Mouse (Mus musculus) cerebellum, adult 18-20 months (tissue): ENCODE results near the gene Nfatc2.

ENCODE experiments used
- DNase-seq, 2 experiments: peaks; one replicate each; pipeline ENCODE4 v3.0.0; 2021

The Nfatc2 gene

GRCm38 (mm10) chr2:168601491-168602386, at the start of gene Nfatc2:
Gene Nfatc2 (minus strand): TSS chr2:168601657.
- peak; percentile 41 to 72 for DNase-seq

DNA sequence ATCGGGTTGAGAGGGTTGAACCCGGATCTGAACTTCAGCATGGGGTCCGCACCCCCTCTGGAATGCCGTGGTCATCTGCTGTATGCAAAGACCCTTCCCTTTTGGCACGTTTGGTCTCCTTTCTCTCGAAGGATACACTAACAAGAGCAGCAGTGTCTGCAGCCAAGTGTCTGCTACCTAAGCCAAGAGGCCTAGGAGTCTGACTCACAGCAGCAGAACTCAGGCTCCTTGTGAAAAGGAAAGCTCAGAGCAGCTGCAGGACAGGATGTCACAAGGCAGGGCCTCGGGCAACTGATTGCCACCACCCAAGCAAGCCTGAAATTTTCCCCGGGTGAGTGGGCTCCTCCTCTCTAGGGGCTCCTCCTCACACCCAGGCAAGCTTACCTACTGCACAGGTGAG, 46.7 kb upstream of the Nfatc2 start:
- DNase-seq = no peak

- no peak for DNase-seq
Measured at GRCm38 (mm10) chr2:168644855-168645254, 43.4 kb upstream of the Nfatc2 start.

DNA sequence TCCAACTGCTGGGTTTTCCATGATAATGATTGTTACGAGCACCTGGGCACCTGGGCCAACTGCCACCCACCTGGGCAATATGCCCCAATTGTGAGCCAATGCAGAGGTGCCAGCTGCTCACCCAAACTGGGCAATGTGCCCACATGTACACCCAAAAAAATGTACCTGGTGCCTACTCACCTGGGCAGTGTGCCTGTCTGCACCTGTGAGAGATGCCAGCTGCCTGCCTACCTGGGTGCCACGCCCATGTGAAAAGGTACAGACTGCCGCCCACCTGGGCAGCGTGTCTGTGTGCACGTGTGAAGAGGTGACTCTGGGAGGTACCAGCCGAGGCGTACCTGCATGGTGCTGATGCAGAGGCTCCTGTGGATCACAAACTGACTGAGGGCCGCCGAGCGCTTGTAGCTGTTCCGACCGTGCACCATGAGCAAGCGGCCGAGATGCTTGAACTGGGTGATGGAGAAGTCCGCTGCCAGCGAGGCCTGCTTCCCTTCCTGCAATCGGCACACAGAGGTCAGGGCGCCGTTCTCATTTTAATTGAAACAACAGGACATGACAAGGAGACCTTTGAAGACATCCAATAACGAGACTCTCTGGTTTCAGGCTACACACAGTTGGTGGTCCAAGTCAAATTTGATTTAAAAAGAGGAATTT, 42.2 kb upstream of the Nfatc2 start:
- DNase-seq = no peak

DNA sequence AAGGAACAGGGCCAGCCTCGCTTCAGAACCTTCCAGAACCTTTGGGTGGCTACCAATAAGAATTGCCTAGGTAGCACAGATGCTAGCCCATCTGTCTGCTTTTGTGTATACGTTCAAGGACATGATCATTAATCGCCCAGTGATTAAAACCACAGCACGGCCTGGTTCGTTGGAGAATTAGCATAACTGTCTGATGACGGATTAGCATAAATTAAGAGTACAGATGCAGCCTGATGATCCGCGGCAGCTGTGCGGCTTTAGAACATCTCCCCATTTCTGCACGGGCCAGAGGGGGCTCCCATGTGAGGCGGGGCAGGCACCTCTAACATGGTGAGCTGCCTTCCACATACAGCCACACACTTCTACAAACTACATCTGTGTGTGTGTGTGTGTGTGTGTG, 40.7 kb upstream of the Nfatc2 start:
- no peak for DNase-seq

GRCm38 (mm10) chr2:168640460-168640859, 39.0 kb upstream of the Nfatc2 start:
- no peak for DNase-seq

DNA sequence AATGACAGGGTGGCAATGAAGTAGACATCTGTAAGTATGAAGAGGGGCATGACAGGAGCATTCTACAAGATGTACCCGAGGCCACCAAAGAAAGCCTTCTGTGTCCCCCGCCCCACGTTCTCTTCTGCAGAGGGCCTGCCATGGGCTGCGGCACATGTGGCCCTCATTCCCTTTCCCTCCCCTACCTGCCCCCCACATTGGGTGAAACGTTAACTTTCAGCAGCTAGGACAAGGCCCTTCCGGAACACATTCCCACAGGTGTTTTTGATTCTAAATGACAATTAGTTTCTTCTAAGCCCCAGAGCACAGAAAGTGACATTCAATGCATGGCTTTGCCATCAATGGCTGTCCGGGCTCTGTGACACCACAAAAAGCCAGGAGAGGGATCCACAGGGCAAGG, 33.4 kb upstream of the Nfatc2 start:
- DNase-seq = no peak

DNA sequence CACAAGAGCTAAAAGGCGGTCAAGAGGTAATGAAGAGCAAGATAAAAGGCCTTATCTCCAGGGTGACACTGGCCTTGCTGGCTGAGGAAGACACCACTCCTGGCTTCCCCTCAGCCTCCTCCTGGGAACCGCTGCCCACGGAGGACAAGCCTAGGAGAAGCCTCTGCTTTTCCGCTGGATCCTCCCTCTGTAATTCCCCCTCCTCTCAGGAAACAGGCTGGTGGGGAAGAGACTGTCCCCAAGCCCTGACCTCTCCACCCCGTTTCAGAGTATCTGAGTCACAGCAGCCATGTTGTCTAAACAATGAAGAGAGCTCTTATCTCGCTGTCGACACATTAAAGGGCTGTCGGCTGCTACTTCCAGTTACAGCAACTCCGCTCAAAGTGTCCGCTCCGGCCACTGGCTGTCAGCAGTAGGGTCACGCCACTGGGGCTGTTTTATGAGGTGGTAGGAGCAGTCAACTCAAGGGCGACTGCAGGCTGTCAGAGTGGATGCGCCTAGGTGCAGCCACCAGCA, 31.9 kb upstream of the Nfatc2 start:
- no peak for DNase-seq

DNA sequence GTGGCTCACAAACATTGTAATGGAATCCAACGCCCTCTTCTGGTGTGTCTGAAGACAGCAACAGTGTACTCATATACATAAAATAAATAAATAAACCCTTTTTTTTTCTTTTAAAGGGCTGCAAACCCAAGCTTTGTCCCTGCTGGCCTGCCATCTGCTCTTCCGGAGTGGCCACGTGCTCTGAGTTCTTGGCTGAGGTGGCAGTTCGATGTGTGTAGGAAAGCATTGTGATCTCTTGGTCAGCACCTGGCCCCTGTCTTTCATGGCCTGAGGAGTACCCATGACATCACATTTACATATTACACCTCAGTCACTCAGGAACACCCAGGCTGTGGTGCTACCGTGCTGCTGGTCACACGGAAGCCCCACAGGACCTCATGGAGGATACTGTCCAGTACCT, 31.1 kb upstream of the Nfatc2 start:
- no peak for DNase-seq

DNA sequence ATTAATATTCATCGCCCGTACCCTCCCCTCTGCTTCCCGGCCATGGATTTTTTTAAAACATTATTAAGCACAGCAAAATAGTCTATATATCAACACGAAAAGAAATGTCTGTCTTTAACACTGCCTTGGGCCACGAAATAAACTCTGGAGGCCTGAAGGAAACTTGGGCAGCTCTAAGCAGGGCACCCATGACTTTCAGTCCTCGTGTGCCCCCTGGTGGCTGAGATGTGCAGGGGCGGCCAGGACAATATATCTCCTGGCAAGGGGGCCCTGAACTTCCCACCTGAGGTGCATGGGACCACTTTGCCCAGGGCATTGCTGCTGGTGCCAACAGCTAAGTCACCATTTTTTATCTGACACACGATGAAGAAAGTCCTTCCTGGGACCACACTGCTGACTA, 27.3 kb upstream of the Nfatc2 start:
- peak; percentile 72 to 83 for DNase-seq

DNA sequence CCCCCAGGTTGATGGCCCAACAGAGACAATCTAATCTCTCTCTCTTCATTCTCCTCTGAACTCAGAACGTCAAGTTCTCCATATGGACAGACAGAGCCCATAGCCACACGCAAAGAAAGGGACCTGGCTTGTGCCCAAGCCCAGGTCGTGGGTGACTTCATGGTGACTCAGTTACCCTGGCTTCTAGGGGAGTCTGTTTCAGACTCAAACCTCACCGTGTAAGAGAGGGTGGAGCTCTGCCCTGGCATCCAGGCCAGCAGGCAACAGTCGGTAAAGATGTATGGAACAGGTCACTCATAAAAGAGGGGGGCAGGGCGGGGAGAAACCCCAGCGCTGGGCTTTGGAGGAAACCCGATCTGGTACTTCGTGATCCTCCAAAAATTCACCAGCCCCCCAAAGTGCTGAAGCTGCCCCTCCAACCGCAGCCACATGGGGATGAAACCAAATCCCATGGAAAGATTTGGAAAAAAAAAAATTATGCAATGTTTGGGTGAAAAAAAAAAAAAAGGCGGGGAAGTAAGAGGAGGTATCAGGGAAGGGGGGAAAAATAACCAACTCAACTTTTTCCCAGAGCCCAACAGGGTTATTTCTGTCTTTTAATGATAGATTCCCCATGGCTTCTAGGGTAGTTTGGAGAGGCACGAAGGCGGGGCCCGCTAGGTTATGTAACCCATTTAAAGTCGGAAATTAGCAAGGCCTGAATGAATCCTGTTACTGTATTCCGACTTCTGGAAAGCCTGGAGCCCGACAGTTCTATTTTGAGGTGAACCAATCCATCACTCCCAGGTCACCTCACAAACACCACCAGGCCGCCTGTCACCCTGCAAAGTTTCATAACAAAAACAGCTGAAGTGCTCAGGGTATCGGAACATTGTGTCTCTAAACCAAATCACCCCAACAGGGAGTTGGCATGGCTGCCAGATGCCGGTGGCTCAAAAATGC, 26.6 kb upstream of the Nfatc2 start:
- peak in 1 of 2 experiments; percentile 22 for DNase-seq

- DNase-seq = no peak
Measured at GRCm38 (mm10) chr2:168626385-168626784, 24.9 kb upstream of the Nfatc2 start.

DNA sequence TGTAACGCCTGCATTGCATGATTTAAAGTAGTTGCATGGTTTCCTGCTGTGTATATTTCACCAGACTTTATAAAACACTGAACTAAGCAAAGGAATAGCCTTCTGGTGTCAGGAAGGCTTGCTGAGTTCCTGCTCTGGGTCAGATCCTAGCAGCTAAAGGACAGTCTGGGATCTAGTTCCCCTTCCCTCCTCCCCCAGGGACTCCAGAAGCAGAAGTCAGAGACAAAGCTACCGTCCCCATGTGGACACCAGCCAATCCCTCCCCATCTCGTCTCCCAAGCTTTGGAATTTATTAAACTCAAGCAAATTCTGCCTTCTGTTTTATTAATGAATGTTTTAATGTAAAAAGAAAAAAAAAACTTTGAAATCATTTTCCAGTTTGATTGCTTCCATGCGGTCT, 23.6 kb upstream of the Nfatc2 start:
- DNase-seq = no peak

DNA sequence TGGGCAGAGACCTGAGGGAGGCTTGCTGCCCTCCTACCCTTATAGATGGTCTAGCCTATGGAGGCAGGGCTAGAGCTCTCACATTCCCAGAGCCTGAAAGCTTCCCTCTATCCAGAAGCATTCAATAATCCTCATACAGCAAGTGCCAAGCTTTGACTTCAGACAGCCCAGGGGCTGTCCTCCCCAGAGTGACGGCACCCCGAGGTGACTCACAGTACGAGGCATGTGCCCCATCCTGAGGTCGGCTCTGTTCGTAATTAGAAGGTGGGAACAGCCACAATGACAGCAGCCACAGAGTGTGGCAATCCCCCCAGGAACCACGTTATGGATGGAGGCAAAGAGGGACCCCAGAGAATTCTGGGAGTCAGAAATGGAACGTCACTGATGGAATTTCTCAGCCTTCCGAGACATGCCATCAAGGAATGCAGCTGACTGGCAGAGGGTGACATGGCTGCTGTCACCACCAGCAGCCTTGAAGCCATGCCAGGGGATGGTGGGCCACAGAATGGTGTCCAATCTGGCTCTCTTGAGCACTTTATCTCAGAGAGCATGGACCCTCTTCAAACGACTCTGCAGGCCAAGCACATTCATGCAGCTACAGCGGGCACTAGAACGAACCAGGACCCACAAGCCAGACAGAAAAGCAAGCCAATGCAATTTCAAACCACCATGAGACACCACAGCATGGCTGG, 19.8 kb upstream of the Nfatc2 start:
- no peak for DNase-seq

DNA sequence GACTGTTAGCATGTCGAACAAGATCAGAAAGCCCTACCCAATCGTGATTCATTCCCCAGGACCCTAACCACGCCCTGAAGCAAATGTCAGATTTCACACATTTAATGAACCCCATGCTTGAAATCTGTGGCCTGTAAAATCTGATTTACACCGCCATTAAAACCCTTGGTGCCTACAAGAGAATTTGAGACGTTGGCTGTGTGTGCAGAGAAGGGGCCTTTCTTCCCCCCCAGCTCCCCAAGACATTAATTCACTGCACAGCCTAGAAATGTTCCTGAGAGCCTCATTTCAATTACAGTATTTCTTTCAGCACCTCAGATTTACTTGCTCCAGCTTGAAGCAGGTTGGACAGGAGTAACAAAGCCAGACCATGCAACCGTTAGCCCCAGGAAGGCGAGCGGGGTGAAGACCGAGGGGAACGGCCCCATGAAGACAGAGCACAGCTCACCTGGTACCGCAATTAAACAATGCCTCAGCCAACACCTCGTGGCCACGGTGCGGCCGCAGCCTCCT, 16.8 kb upstream of the Nfatc2 start:
- no peak for DNase-seq

- DNase-seq = no peak
Measured at GRCm38 (mm10) chr2:168615160-168615559, 13.7 kb upstream of the Nfatc2 start.

GRCm38 (mm10) chr2:168614170-168614872, 12.9 kb upstream of the Nfatc2 start:
- DNase-seq = no peak

- DNase-seq = no peak
Measured at GRCm38 (mm10) chr2:168613092-168613880, 11.8 kb upstream of the Nfatc2 start.

DNA sequence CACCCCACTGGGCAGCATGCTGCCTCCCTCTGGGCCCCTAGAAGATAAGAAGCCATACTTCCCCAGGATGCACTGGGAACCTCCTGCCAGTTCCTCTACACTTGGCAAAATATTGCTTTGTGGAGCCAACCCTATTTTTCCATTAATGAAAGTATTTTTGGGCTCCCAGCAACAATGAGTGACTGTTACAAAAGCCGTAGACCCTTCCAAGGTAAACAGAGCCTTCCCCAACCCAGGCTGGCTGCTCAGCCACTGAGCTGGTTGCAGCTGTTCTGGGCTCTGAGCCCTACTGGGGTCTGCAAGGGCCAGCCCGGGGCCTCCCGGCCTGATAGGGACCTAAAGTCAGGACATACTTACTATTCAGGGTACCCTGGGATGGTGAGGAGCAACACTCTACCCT, 9.5 kb upstream of the Nfatc2 start:
- DNase-seq = no peak

DNA sequence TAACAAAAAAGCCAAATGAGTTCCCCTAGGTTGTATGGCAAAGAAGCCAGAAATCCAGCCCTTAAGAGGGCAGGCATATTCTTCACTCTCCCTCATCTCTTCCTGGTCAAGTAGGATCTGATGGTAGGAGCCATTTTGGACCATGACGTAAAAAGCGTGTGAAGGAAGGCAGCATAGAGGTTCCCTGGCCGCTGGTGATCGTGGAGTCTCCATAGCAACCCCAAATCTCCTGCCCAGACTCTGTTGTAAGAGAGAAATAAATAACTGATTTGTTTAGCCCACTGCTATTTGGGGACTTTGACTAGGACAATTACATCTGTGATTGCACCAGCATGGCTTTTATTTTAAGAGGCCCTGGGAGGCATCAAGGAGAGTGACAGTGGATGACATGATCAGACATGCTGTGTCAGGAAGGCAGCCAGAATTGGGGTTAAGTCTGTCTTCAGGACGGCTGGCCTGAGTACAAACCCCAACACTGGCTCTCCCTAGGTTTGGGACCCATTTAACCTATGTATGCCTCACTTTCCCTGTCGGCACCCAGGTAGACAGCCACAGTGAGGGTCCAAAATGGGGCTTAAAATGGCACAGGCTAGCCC, 8.3 kb upstream of the Nfatc2 start:
- DNase-seq = no peak
